Mouse (Mus musculus) small intestine, adult 2 months (tissue): ENCODE results near the gene Supt5. TPM values are rescaled to one million over a fixed set of nuclear protein-coding genes. Genes with fewer than 3 reads are reported as not detected.

ENCODE experiments used
- H3K27ac ChIP-seq: fragments of 200-500 bp; 2 replicates; pipeline ENCODE4 v1.5.1; 2012; ENCODE audit warnings: low read depth, low read length, control low read depth, inconsistent platforms; ENCODE audit not compliant: insufficient read depth
- H3K27me3 ChIP-seq: fragments of 200-500 bp; 2 replicates; pipeline ENCODE4 v1.6.1; 2012; ENCODE audit warnings: mild to moderate bottlenecking, moderate library complexity, low read length, inconsistent platforms; ENCODE audit not compliant: control insufficient read depth, insufficient read depth
- H3K36me3 ChIP-seq: fragments of 200-500 bp; 2 replicates; pipeline ENCODE4 v1.6.1; 2012; ENCODE audit warnings: mild to moderate bottlenecking, low read length, control low read depth, inconsistent platforms; ENCODE audit not compliant: control insufficient read depth, insufficient read depth
- H3K4me1 ChIP-seq: fragments of 200-500 bp; 2 replicates; pipeline ENCODE4 v1.6.1; 2012; ENCODE audit warnings: low read length, inconsistent platforms, mixed read lengths; ENCODE audit not compliant: control insufficient read depth, insufficient read depth, insufficient read length
- H3K4me3 ChIP-seq: fragments of 200-500 bp; 2 replicates; pipeline ENCODE4 v1.5.1; 2012; ENCODE audit warnings: low read depth, mild to moderate bottlenecking, control low read depth, inconsistent platforms, low read length, moderate library complexity
- CTCF ChIP-seq: fragments of 200-500 bp; IDR thresholded peaks from 2 replicates; pipeline ENCODE4 v1.5.1; 2012; ENCODE audit warnings: low read depth, mild to moderate bottlenecking, control low read depth, inconsistent platforms, low read length, moderate library complexity, mixed read lengths; ENCODE audit not compliant: insufficient replicate concordance, insufficient read length; ENCODE audit errors: extremely low read depth
- POLR2A ChIP-seq: fragments of 200-500 bp; IDR thresholded peaks from 2 replicates; pipeline ENCODE4 v1.6.1; 2012; ENCODE audit warnings: low read depth, mild to moderate bottlenecking, control low read depth, inconsistent platforms, low read length, moderate library complexity
- whole genome bisulfite sequencing: fragments of 180-500 bp; shearing (Covaris S2); methylation state at CpG from one replicate; pipeline ENCODE4 v1.1.7; 2018; 5-methylcytosine and 5-hydroxymethylcytosine counted together
- polyA plus RNA-seq: library from polyadenylated mRNA; depleted of rRNA; stranded (reverse); fragments of >200 nt; gene quantifications from 2 replicates; pipeline ENCODE4 v1.2.3, GENCODE M21; 2012

The Supt5 gene
- polyA plus RNA-seq, 1 experiment = 104 TPM

- no peaks in the 10 kb centered on the region for H3K27me3 ChIP-seq
- peaks cover 17% of the 10 kb centered on the region for H3K36me3 ChIP-seq
- no peak; the same call in 1 of the 2 replicates for TF ChIP-seq POLR2A
- no peak for TF ChIP-seq CTCF
- H3K4me3 ChIP-seq = peak within 1 kb of the TSS; percentile 96
- peaks cover 7% of the 10 kb centered on the region; the same call in 1 of the 2 replicates for H3K4me1 ChIP-seq
- peak within 1 kb of the TSS; percentile 83 for H3K27ac ChIP-seq
- WGBS = 1% methylated on average over 50 of the region's 50 CpGs
Observed at GRCm38 (mm10) chr7:28350155-28350883, 11.8 kb upstream of the Supt5 start, which contains the start of gene Rps16. Gene Rps16 (plus strand): TSS chr7:28350652.

DNA sequence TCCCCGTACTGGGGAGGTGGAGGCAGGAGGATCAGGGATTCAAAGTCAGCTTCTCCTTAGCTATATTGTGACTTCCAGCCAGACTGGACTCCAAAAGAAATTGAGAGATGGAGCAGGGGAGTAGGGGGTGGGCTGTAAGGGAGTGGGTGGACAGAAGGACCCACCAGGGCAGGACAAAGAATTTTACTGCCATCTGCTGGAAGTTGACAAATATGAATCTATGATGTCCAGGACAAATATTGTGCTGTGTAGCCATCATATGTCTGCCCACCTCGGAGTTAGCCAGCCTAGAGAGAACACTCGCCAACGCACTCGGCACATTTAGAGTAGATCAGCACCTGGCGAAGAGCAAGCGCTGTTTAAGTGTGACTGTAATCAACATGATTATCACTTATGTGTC is 10.1 kb upstream of the Supt5 start:
- Histone ChIP-seq H3K4me3 (no peak overlapping the region), H3K27me3 (no peaks in the 10 kb centered on the region), H3K36me3 (peaks cover 14% of the 10 kb centered on the region), H3K27ac (no peak overlapping the region), H3K4me1 (peaks cover 3% of the 10 kb centered on the region; the same call in 1 of the 2 replicates)
- TF ChIP-seq POLR2A (no peak), CTCF (no peak)
- 80% methylated on average over 7 of the region's 7 CpGs for WGBS

GRCm38 (mm10) chr7:28347746-28348145 is 9.2 kb upstream of the Supt5 start:
- 38% methylated on average over 3 of the region's 3 CpGs for WGBS
- peaks cover 3% of the 10 kb centered on the region; the same call in 1 of the 2 replicates for H3K4me1 ChIP-seq
- peaks cover 7% of the 10 kb centered on the region for H3K36me3 ChIP-seq
- H3K27me3 ChIP-seq = no peaks in the 10 kb centered on the region
- TF ChIP-seq CTCF (no peak), POLR2A (no peak)
- no peak overlapping the region for H3K27ac ChIP-seq
- H3K4me3 ChIP-seq = no peak overlapping the region

GRCm38 (mm10) chr7:28344637-28345036 is 6.1 kb upstream of the Supt5 start:
- 0% methylated on average over 4 of the region's 4 CpGs for WGBS
- TF ChIP-seq POLR2A (no peak), CTCF (peak; percentile 38; the same call in 1 of the 2 replicates)
- Histone ChIP-seq H3K27me3 (no peaks in the 10 kb centered on the region), H3K4me1 (peaks cover 9% of the 10 kb centered on the region), H3K4me3 (no peak overlapping the region), H3K27ac (no peak overlapping the region), H3K36me3 (no peaks in the 10 kb centered on the region)

- 19% methylated on average over 7 of the region's 7 CpGs for WGBS
Observed at GRCm38 (mm10) chr7:28341381-28341780, 2.8 kb upstream of the Supt5 start.

DNA sequence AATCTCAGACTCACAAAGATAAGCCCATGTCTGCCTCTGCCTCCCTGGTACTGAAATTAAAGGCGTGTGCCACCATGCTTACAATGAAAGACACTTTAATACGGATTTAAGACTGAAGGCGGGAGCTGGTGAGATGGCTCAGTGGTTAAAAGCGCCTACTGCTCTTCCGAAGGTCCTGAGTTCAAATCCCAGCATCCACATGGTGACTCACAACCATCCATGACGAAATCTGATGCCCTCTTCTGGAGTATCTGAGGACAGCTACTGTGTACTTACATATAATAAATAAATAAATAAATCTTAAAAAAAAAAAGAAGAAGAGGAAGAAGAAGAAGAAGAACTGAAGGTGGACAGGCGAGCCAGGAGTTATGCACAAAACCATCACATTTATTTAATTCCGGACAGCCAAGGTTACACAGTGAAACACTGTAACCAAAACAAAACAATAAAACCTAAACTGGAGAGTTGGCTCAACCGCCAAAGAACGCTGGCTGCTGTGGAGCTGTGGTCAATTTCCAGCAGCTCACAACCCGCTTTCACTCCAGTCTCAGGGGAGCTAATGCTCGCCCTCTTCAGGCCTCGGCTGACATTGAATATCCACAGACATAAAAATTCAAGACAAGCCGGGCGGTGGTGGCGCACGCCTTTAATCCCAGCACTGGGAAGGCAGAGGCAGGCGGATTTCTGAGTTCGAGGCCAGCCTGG is 819 bp upstream of the Supt5 start:
- Histone ChIP-seq H3K4me1 (peaks cover 15% of the 10 kb centered on the region), H3K27ac (peak overlapping the region; percentile 97), H3K4me3 (no peak overlapping the region), H3K27me3 (no peaks in the 10 kb centered on the region), H3K36me3 (no peaks in the 10 kb centered on the region)
- TF ChIP-seq CTCF = no peak
- TF ChIP-seq POLR2A = no peak
- 49% methylated on average over 19 of the region's 19 CpGs for WGBS

More at GRCm38 (mm10) chr7:28341381-28341780, 2.8 kb upstream of the Supt5 start:
- Histone ChIP-seq H3K4me3 (no peak overlapping the region), H3K27ac (peak overlapping the region; percentile 20; the same call in 1 of the 2 replicates), H3K4me1 (peaks cover 11% of the 10 kb centered on the region), H3K27me3 (no peaks in the 10 kb centered on the region), H3K36me3 (no peaks in the 10 kb centered on the region)
- TF ChIP-seq CTCF (no peak), POLR2A (no peak)

DNA sequence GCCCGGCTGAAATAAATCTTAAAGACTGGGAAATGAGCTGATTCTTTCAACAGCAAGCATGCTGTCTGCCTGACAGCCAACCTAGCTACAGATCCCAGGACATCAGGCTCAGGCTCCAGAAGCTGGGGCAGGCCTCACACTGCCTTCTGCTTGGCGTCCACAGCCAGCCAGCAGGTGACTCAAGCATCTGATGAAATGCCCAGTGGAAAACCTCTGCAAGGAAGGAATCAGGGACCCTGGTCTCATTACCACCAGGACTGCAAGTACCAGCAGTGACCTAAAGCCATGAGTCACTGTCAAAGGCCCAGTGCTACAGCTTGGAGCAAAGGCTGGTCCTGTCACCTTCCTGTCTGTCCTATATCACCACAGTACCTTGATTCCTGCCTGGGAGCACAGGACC is 3.1 kb downstream of the Supt5 start:
- Histone ChIP-seq H3K27me3 (no peaks in the 10 kb centered on the region), H3K27ac (no peak overlapping the region), H3K4me1 (0 out of 2 replicates have a peak, but pooled peaks cover 6% of the 10 kb centered on the region), H3K4me3 (no peak overlapping the region), H3K36me3 (peaks cover 12% of the 10 kb centered on the region)
- WGBS = 85% methylated on average over 2 of the region's 2 CpGs
- TF ChIP-seq CTCF (no peak), POLR2A (no peak)
